Mouse (Mus musculus) liver, embryonic 14.5 days (tissue): Measurements from ENCODE around the gene Runx2. TPM values are rescaled to one million over a fixed set of nuclear protein-coding genes. Genes with fewer than 3 reads are reported as not detected.
A peak's percentile ranks its signal among the peaks of the same experiment; 100 is the strongest.

ENCODE experiments used
- ATAC-seq: fragments of 200-750 bp; cut with Nextera tagmentation; 2 replicates; pipeline ENCODE4 v1.8.0; 2017; ENCODE audit warnings: moderate number of reproducible peaks, mild to moderate bottlenecking, moderate library complexity; ENCODE audit not compliant: insufficient read depth
- DNase-seq, 3 experiments: peaks; one replicate each; pipeline ENCODE4 v3.0.0-alpha.2; 2012 to 2013; ENCODE audit warnings: low read depth in 3 of 3, low spot score in 3 of 3
- H3K27ac ChIP-seq: fragments of 300-500 bp; sonication (generic); 2 replicates; pipeline ENCODE4 v1.5.1; 2014; ENCODE audit warnings: moderate library complexity, mild to moderate bottlenecking, control low read depth, inconsistent platforms
- H3K27me3 ChIP-seq: fragments of 300-500 bp; sonication (generic); 2 replicates; pipeline ENCODE4 v1.6.1; 2014; ENCODE audit warnings: mild to moderate bottlenecking, low read length, moderate library complexity; ENCODE audit not compliant: control insufficient read depth, insufficient read depth
- H3K36me3 ChIP-seq: fragments of 300-500 bp; sonication (generic); replicated peaks from 2 replicates; pipeline ENCODE4 v1.6.1; 2014; ENCODE audit warnings: low read depth; ENCODE audit not compliant: control insufficient read depth, insufficient read depth
- H3K4me1 ChIP-seq, 2 experiments: fragments of 200-500 bp in 1 of 2; fragments of 300-500 bp in 1 of 2; sonication (generic) in 1 of 2; replicated peaks; 2 replicates each; pipeline ENCODE4 v1.6.1; 2012 to 2014; ENCODE audit warnings: antibody characterized with exemption in 1 of 2, inconsistent platforms in 1 of 2, low read length in 1 of 2; ENCODE audit not compliant: control insufficient read depth in 2 of 2, insufficient read depth in 2 of 2
- H3K4me2 ChIP-seq: fragments of 300-500 bp; sonication (generic); 2 replicates; pipeline ENCODE4 v1.6.1; 2014; ENCODE audit warnings: low read depth, mild to moderate bottlenecking, control low read depth, moderate library complexity
- H3K4me3 ChIP-seq, 2 experiments: fragments of 200-500 bp in 1 of 2; fragments of 300-500 bp in 1 of 2; sonication (generic) in 1 of 2; 2 replicates each; pipeline ENCODE4 v1.5.1; 2012 to 2014; ENCODE audit warnings: low read depth in 2 of 2, low read length in 2 of 2, mild to moderate bottlenecking in 2 of 2, control low read depth in 1 of 2, inconsistent platforms in 1 of 2, moderate library complexity in 1 of 2; ENCODE audit not compliant: insufficient read depth in 1 of 2
- H3K9ac ChIP-seq: fragments of 300-500 bp; sonication (generic); replicated peaks from 2 replicates; pipeline ENCODE4 v1.6.1; 2014; ENCODE audit warnings: mild to moderate bottlenecking, control low read depth, moderate library complexity
- H3K9me3 ChIP-seq: fragments of 300-500 bp; sonication (generic); 2 replicates; pipeline ENCODE4 v1.6.1; 2016; ENCODE audit warnings: low read length, mixed read lengths; ENCODE audit not compliant: control insufficient read depth
- CTCF ChIP-seq: IDR thresholded peaks from 2 replicates; pipeline ENCODE4 v1.5.1; 2016; ENCODE audit warnings: antibody characterized with exemption, low read depth, control low read depth
- EP300 ChIP-seq: IDR thresholded peaks from 2 replicates; pipeline ENCODE4 v1.6.1; 2016; ENCODE audit warnings: antibody characterized with exemption, low read depth
- WGBS: fragments of 180-500 bp; shearing (Covaris S2); extraction: QIAGEN DNeasy Blood & Tissue Kit; methylation state at CpG from one replicate; pipeline ENCODE4 v1.1.7; 2014; ENCODE audit not compliant: insufficient replicate concordance; 5-methylcytosine and 5-hydroxymethylcytosine counted together
- polyA plus RNA-seq, 2 experiments: library from polyadenylated mRNA; depleted of rRNA in 1 of 2; stranded (reverse) in 1 of 2; unstranded in 1 of 2; fragments of >200 nt; fragmentation: Nextera tagmentation in 1 of 2; extraction: Ambion mirVana in 1 of 2; gene quantifications; 2 replicates each; pipeline versions ENCODE4 v1.2.1 to v1.2.3; 2012 to 2014

The Runx2 gene
- 0.58 and 0.76 TPM in 2 replicates for polyA plus RNA-seq (2012; rRNA removed)
- 0.40 and 0.65 TPM in 2 replicates for polyA plus RNA-seq (2014; fragmentation: Nextera tagmentation; extraction: Ambion mirVana)

DNA sequence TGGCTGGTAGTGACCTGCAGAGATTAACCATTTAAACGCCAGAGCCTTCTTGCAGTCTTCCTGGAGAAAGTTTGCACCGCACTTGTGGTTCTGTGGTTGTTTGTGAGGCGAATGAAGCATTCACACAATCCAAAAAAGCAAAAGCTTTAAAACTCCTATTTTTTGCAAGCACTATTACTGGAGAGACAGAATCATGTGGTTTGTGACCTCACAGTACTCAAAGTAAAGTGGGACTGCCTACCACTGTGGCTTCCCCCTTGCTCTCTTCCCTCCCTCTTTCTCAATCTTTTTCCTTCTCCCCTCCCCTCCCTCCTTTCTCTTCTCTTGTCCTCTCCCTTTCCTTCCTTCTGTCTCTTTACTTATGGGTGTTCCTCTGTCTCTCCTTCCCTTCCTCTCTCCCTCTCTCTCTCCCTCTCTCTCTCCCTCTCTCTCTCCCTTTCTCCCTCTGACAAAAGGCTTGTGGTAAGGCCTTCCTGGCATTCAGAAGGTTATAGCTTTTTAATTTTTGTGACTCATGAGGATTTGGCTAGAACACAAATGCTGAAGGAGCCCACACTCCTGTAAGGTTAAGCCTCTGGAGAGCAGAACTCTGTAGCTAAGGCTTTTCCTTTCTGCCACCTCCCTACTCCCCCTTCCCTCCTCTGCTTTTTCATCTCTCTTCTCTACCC, at the start of gene Runx2:
Runx2 (minus strand) TSS at position 290 of the 668 bp plus-strand sequence.
- no peak within 1 kb of the TSS for H3K27ac ChIP-seq
- no peaks in the 10 kb centered on the region for H3K9me3 ChIP-seq
- 18% methylated on average over 3 of the region's 3 CpGs for WGBS
- H3K9ac ChIP-seq: no peak within 1 kb of the TSS
- H3K27me3 ChIP-seq: no peaks in the 10 kb centered on the region
- H3K36me3 ChIP-seq: no peaks in the 10 kb centered on the region
- H3K4me2 ChIP-seq: peak within 1 kb of the TSS; percentile 3
- no peak within 1 kb of the TSS; a peak in 1 of 4 replicates for H3K4me3 ChIP-seq
- TF ChIP-seq EP300 (no peak), CTCF (no peak)
- ATAC-seq (no peak), DNase-seq (no peak)
- no peaks in the 10 kb centered on the region for H3K4me1 ChIP-seq

DNA sequence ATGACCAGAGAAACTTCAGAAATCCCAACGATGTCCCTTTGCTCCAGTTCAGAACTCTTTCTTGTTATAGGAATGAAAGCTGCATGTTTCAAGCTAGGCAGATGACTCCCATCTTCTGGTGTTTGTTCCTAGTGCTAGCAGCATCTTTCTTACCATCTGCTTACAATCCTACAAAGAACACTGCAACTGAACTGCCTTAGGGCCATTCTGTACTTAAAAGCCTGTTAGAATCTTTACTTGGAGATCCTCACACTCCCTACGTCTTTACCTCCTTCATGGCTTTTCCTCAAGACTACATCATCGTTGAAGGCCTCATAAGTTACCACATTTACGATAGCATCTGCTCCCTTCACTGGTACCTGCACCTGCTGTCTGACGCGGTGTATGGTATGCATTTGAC, 48.6 kb upstream of the Runx2 start:
- 83% methylated on average over 6 of the region's 6 CpGs for WGBS
- no peak for ATAC-seq
- H3K4me2 ChIP-seq: no peak overlapping the region
- no peaks in the 10 kb centered on the region for H3K36me3 ChIP-seq
- H3K9ac ChIP-seq: no peak overlapping the region
- H3K9me3 ChIP-seq: no peaks in the 10 kb centered on the region
- H3K27me3 ChIP-seq: no peaks in the 10 kb centered on the region
- H3K4me3 ChIP-seq: no peak overlapping the region
- DNase-seq: no peak
- H3K4me1 ChIP-seq: no peaks in the 10 kb centered on the region
- no peak overlapping the region for H3K27ac ChIP-seq
- no peak for TF ChIP-seq EP300
- no peak for TF ChIP-seq CTCF

DNA sequence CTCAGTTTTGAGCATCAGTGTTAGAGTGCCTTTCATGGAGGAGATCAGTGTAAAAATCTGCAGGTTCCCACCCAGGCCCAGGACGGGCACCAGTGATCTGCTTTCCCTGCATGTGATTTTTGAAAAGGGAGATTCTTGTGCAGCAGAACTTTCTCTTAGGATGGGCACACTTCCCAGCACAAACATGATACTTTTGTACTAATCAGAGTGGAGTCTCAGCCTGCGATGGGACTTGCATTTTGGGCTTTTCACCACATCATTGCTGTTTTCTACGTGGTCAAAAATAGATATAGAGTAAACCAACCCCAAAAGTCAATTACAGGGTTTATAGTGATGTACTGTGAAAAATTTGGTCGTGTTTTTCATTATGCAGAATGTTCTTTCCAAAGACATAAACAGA, 27.6 kb upstream of the Runx2 start:
- H3K27ac ChIP-seq: no peak overlapping the region
- H3K4me1 ChIP-seq: no peaks in the 10 kb centered on the region
- no peaks in the 10 kb centered on the region for H3K36me3 ChIP-seq
- ATAC-seq (no peak), DNase-seq (no peak)
- no peak overlapping the region for H3K9ac ChIP-seq
- no peak overlapping the region for H3K4me3 ChIP-seq
- WGBS: 60% methylated on average over 4 of the region's 4 CpGs
- no peak overlapping the region for H3K4me2 ChIP-seq
- H3K9me3 ChIP-seq: no peaks in the 10 kb centered on the region
- H3K27me3 ChIP-seq: no peaks in the 10 kb centered on the region
- TF ChIP-seq CTCF (no peak), EP300 (no peak)

GRCm38 (mm10) chr17:44831201-44831600, 16.6 kb upstream of the Runx2 start:
- H3K27ac ChIP-seq: no peak overlapping the region
- no peaks in the 10 kb centered on the region for H3K36me3 ChIP-seq
- H3K9me3 ChIP-seq: no peaks in the 10 kb centered on the region
- 22% methylated on average over 1 of the region's 1 CpGs for WGBS
- peaks cover 32 to 34% of the 10 kb centered on the region in 2 experiments for H3K4me1 ChIP-seq
- TF ChIP-seq EP300 (no peak), CTCF (no peak)
- H3K4me2 ChIP-seq: no peak overlapping the region
- no peak overlapping the region for H3K9ac ChIP-seq
- DNase-seq: no peak
- no peaks in the 10 kb centered on the region for H3K27me3 ChIP-seq
- no peak for ATAC-seq
- H3K4me3 ChIP-seq: no peak overlapping the region

DNA sequence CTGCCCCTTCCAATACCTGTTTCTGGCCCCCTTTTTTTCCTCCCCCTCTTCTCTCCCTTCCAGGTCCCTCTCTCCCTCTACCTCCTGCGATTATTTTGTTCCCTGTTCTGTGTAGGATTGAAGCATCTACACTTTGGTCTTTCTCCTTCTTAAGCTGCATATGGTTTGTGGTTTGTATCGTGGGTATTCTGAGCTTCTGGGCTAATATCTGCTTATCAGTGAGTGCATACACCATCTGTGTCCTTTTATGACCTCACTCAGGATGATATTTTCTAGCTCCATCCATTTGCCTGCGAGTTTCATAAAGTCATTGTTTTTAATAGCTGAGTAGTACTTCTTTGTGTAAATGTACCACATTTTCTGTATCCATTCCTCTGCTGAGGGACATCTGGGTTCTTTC, 15.0 kb upstream of the Runx2 start:
- ATAC-seq (no peak), DNase-seq (peak; percentile 22 to 39 (median 31))
- H3K9me3 ChIP-seq: no peaks in the 10 kb centered on the region
- peaks cover 32 to 36% of the 10 kb centered on the region in 2 experiments for H3K4me1 ChIP-seq
- no peak overlapping the region; the same call in 1 of the 2 replicates for H3K9ac ChIP-seq
- 26% methylated on average over 3 of the region's 3 CpGs for WGBS
- TF ChIP-seq CTCF (no peak), EP300 (peak; percentile 57)
- H3K27me3 ChIP-seq: no peaks in the 10 kb centered on the region
- H3K27ac ChIP-seq: peak overlapping the region; percentile 89
- H3K36me3 ChIP-seq: no peaks in the 10 kb centered on the region
- no peak overlapping the region for H3K4me3 ChIP-seq
- peak overlapping the region; percentile 61 for H3K4me2 ChIP-seq
